Comparison of ENCODE assay signal across 25 mouse cellular contexts in the genomic region with DNA sequence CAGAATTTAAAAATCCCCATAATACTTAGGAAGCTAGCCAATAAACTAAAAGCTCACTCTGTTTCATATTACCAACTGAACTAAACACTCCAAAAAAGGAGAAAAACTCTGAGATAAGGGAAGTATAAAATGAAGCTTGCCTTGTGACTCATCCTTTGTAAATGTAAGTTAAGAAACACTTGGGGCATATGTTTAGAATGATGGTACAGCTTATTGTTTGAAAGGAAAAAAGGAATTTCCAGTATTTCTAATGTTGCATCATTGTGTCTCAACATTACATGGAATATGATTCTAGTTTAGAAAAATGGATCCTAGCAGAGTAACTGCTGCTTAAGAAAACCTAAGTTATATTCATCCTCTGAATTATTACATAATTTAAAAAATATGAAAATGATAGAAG. TPM values are rescaled to one million over a fixed set of nuclear protein-coding genes. Genes with fewer than 3 reads are reported as not detected.
DNase-seq lines count a peak whose midpoint lies in the region; ATAC-seq and TF ChIP-seq lines count a peak whose summit lies in the region.
"Had no signal": no experiment of that assay in that cellular context is flagged by ENCODE, and none has a peak within 500 bp of the region (broad histone marks: within the 10 kb centered on the region; RNA-seq: fewer than 3 reads in every experiment).

No protein-coding gene starts in this region.

- H3K4me3 ChIP-seq in hindbrain, embryonic 12.5 days, result no peak overlapping the region
- H3K4me3 ChIP-seq in hindbrain, embryonic 11.5 days (ENCODE audit: low read depth, low read length), result no peak overlapping the region
- no peak overlapping the region; the same call in 1 of the 2 replicates for H3K4me3 ChIP-seq in hindbrain, embryonic 16.5 days (ENCODE audit: low read length)
- no peak overlapping the region for H3K4me3 ChIP-seq in myocyte
- no peak overlapping the region for H3K4me3 ChIP-seq in embryonic facial prominence, embryonic 10.5 days
- H3K4me3 ChIP-seq: forebrain, embryonic 13.5 days; heart, embryonic 15.5 days; limb, embryonic 12.5 days; liver, embryonic 15.5 days; stomach, embryonic 15.5 days had no signal

- DNase-seq in hindbrain, embryonic 11.5 days (ENCODE audit: low spot score), result no peak
- peak; percentile 66 for DNase-seq in 3T3-L1 (ENCODE audit: low read depth, low spot score)
- no peak for DNase-seq in embryonic facial prominence, embryonic 10.5 days (ENCODE audit: low spot score)
- no peak for DNase-seq in T-cell, adult 2 months (ENCODE audit: low spot score)
- no peak for DNase-seq in lung, postnatal 4 days
- DNase-seq: cerebellum, adult 2 months; cerebellum, postnatal 14 days; gastrocnemius, postnatal 10 days; heart, postnatal 36 days; kidney, adult 18-20 months; kidney, postnatal 36 days; lung, embryonic 14.5 days; lung, postnatal 14 days had no signal

- no peak for TF ChIP-seq POLR2A in myocyte (IDR thresholded peaks at IDR 0.05; ENCODE audit: insufficient read length, low read depth)

- H3K9me3 ChIP-seq in hindbrain, embryonic 12.5 days (replicated peaks), result no peaks in the 10 kb centered on the region
- H3K9me3 ChIP-seq in hindbrain, embryonic 11.5 days (ENCODE audit: control insufficient read depth, low read length), result no peaks in the 10 kb centered on the region
- no peaks in the 10 kb centered on the region for H3K9me3 ChIP-seq in hindbrain, embryonic 16.5 days (ENCODE audit: control insufficient read depth, low read length)
- H3K9me3 ChIP-seq in embryonic facial prominence, embryonic 10.5 days, result no peaks in the 10 kb centered on the region
- H3K9me3 ChIP-seq: forebrain, embryonic 13.5 days; heart, embryonic 15.5 days; limb, embryonic 12.5 days; liver, embryonic 15.5 days; stomach, embryonic 15.5 days had no signal

- peak overlapping the region; percentile 34 for H3K4me2 ChIP-seq in hindbrain, embryonic 12.5 days (replicated peaks)
- H3K4me2 ChIP-seq in hindbrain, embryonic 11.5 days (replicated peaks; ENCODE audit: low read depth, low read length), result no peak overlapping the region
- H3K4me2 ChIP-seq in hindbrain, embryonic 16.5 days (ENCODE audit: low read length), result peak overlapping the region; percentile 25; the same call in 1 of the 2 replicates
- H3K4me2 ChIP-seq in myocyte (ENCODE audit: low read depth), result no peak overlapping the region
- H3K4me2 ChIP-seq: heart, embryonic 15.5 days; limb, embryonic 12.5 days; liver, embryonic 15.5 days; lung, embryonic 14.5 days; stomach, embryonic 15.5 days had no signal

- H3K4me1 ChIP-seq in hindbrain, embryonic 12.5 days, result 0 out of 2 replicates have a peak, but pooled peaks cover 6% of the 10 kb centered on the region
- H3K4me1 ChIP-seq in hindbrain, embryonic 11.5 days (replicated peaks; ENCODE audit: control insufficient read depth, insufficient read depth, low read length), result no peaks in the 10 kb centered on the region
- no peaks in the 10 kb centered on the region; the same call in 1 of the 2 replicates for H3K4me1 ChIP-seq in hindbrain, embryonic 16.5 days (ENCODE audit: control insufficient read depth, insufficient read depth, low read depth, low read length)
- peaks cover 10% of the 10 kb centered on the region for H3K4me1 ChIP-seq in embryonic facial prominence, embryonic 10.5 days
- H3K4me1 ChIP-seq: forebrain, embryonic 13.5 days; stomach, embryonic 15.5 days had no signal

- H3K27me3 ChIP-seq in hindbrain, embryonic 12.5 days, result no peaks in the 10 kb centered on the region
- no peaks in the 10 kb centered on the region for H3K27me3 ChIP-seq in hindbrain, embryonic 11.5 days (ENCODE audit: control insufficient read depth, insufficient read depth, low read length)
- H3K27me3 ChIP-seq in hindbrain, embryonic 16.5 days (replicated peaks; ENCODE audit: control insufficient read depth, insufficient read depth, low read length), result no peaks in the 10 kb centered on the region
- H3K27me3 ChIP-seq in myocyte (ENCODE audit: control insufficient read depth, insufficient read depth, insufficient read length), result no peaks in the 10 kb centered on the region
- H3K27me3 ChIP-seq in embryonic facial prominence, embryonic 10.5 days (replicated peaks; ENCODE audit: low read depth, poor library complexity, severe bottlenecking), result peaks cover 11% of the 10 kb centered on the region
- H3K27me3 ChIP-seq: forebrain, embryonic 13.5 days; stomach, embryonic 15.5 days had no signal

- ATAC-seq in hindbrain, embryonic 12.5 days (ENCODE audit: low FRiP score), result no peak
- no peak for ATAC-seq in hindbrain, embryonic 11.5 days (ENCODE audit: low FRiP score)
- ATAC-seq in hindbrain, embryonic 16.5 days, result no peak
- ATAC-seq: forebrain, embryonic 13.5 days; inflammation-experienced regulatory T-cells, adult 6 months had no signal

- no peaks in the 10 kb centered on the region for H3K36me3 ChIP-seq in hindbrain, embryonic 12.5 days
- no peaks in the 10 kb centered on the region for H3K36me3 ChIP-seq in hindbrain, embryonic 11.5 days (ENCODE audit: control insufficient read depth, insufficient read depth, low read length)
- no peaks in the 10 kb centered on the region for H3K36me3 ChIP-seq in hindbrain, embryonic 16.5 days (ENCODE audit: control insufficient read depth, insufficient read depth, low read length)
- no peaks in the 10 kb centered on the region for H3K36me3 ChIP-seq in myocyte (ENCODE audit: control insufficient read depth, insufficient read depth)
- H3K36me3 ChIP-seq in embryonic facial prominence, embryonic 10.5 days (replicated peaks), result no peaks in the 10 kb centered on the region
- H3K36me3 ChIP-seq: heart, embryonic 15.5 days; limb, embryonic 12.5 days; liver, embryonic 15.5 days; stomach, embryonic 15.5 days had no signal

- H3K79me2 ChIP-seq in myocyte (ENCODE audit: control insufficient read depth, insufficient read depth), result no peaks in the 10 kb centered on the region

- no peak overlapping the region for H3K9ac ChIP-seq in hindbrain, embryonic 12.5 days
- H3K9ac ChIP-seq in hindbrain, embryonic 11.5 days (ENCODE audit: low read depth, low read length), result no peak overlapping the region
- H3K9ac ChIP-seq in hindbrain, embryonic 16.5 days (ENCODE audit: low read depth, low read length), result no peak overlapping the region
- H3K9ac ChIP-seq: forebrain, embryonic 13.5 days; heart, embryonic 15.5 days; limb, embryonic 12.5 days; liver, embryonic 15.5 days; lung, embryonic 14.5 days; stomach, embryonic 15.5 days had no signal

- no peak overlapping the region for H3ac ChIP-seq in myocyte (ENCODE audit: control insufficient read depth, insufficient read length)

- H3K27ac ChIP-seq in hindbrain, embryonic 12.5 days, result no peak overlapping the region
- H3K27ac ChIP-seq in hindbrain, embryonic 11.5 days (ENCODE audit: low read depth, low read length), result no peak overlapping the region
- H3K27ac ChIP-seq in hindbrain, embryonic 16.5 days (ENCODE audit: low read depth, low read length), result no peak overlapping the region
- no peak overlapping the region for H3K27ac ChIP-seq in embryonic facial prominence, embryonic 10.5 days (replicated peaks)
- H3K27ac ChIP-seq: forebrain, embryonic 13.5 days; heart, embryonic 15.5 days; layer of hippocampus, adult 2 months; left cerebral cortex, adult 2 months; limb, embryonic 12.5 days; liver, embryonic 15.5 days; stomach, embryonic 15.5 days had no signal

TF ChIP-seq in myocyte, 11 proteins besides CTCF, POLR2A, EP300 and RAD21:
- TF ChIP-seq POLR2AphosphoS2 (IDR thresholded peaks at IDR 0.05; ENCODE audit: insufficient read length, low read depth) (no peak), USF1 (IDR thresholded peaks at IDR 0.05; ENCODE audit: low read depth) (no peak), MAX (IDR thresholded peaks at IDR 0.05; ENCODE audit: low read depth) (no peak), E2F4 (IDR thresholded peaks at IDR 0.05; ENCODE audit: insufficient read depth) (no peak), CEBPB (IDR thresholded peaks at IDR 0.05; ENCODE audit: insufficient read depth, poor library complexity, severe bottlenecking) (peak; percentile 28; the same call in 1 of the 2 replicates)

RNA-seq across cellular contexts. Expression of a gene that starts 3.1 kb away (rescaled TPM):
- polyA plus RNA-seq in hindbrain, embryonic 12.5 days (2016; fragmentation: Nextera tagmentation; extraction: Ambion mirVana), result 86.8 and 90.8 TPM in 2 replicates
- 49.1 and 60.1 TPM in 2 replicates for polyA plus RNA-seq in hindbrain, embryonic 11.5 days (2014; fragmentation: Nextera tagmentation; extraction: Ambion mirVana)
- 192 and 206 TPM in 2 replicates for polyA plus RNA-seq in hindbrain, embryonic 16.5 days (2015; fragmentation: Nextera tagmentation; extraction: Ambion mirVana)
- polyA plus RNA-seq in myocyte (2012; fragmentation: generic; extraction: Trizol), result 0.05 TPM
- 2.9 TPM in 2 replicates for polyA plus RNA-seq in embryonic facial prominence, embryonic 10.5 days (2016; fragmentation: Nextera tagmentation; extraction: Ambion mirVana)
- polyA plus RNA-seq: inflammation-experienced regulatory T-cells, adult 6 months; liver, adult 2 months had no signal

Comparison
In these comparisons a context has a peak if more than half of its experiments do, and no peak if none do; other contexts are left out.
1. H3K4me2 ChIP-seq: peak in hindbrain, embryonic 12.5 days (single experiment) and hindbrain, embryonic 16.5 days (single experiment); none in hindbrain, embryonic 11.5 days (single experiment) and myocyte (single experiment).
2. RNA of a gene that starts 3.1 kb away (polyA plus RNA-seq): 192 to 206 TPM in hindbrain, embryonic 16.5 days, 86.8 to 90.8 TPM in hindbrain, embryonic 12.5 days and 49.1 to 60.1 TPM in hindbrain, embryonic 11.5 days; 2.9 TPM in embryonic facial prominence, embryonic 10.5 days and 0.05 TPM in myocyte (single experiment); every median in the first group is over 10 times any median in the second.